Mouse (Mus musculus): ENCODE measurements around the gene Neurog1. TPM values are rescaled to one million over a fixed set of nuclear protein-coding genes. Genes with fewer than 3 reads are reported as not detected.

The Neurog1 gene
- polyA plus RNA-seq, 1 experiment from 2014 or later = not detected

GRCm38 (mm10) chr13:56249593-56250341, 2.2 kb downstream of the Neurog1 start:
- no peak for ATAC-seq (ENCODE audit: insufficient number of reproducible peaks, insufficient read depth, low FRiP score, low read depth)
- Histone ChIP-seq H3K27ac (replicated peaks in 1 of 2; ENCODE audit: control insufficient read depth in 1 of 2, insufficient read depth in 1 of 2, low read depth in 2 of 2, low read length in 2 of 2) (no peak overlapping the region), H3K4me3 (ENCODE audit: control insufficient read depth in 1 of 2, insufficient read depth in 1 of 2, low read depth in 1 of 2, low read length in 2 of 2) (no peak overlapping the region), H3K4me1 (ENCODE audit: control insufficient read depth in 2 of 2, insufficient read depth in 2 of 2, low read length in 2 of 2) (peaks cover 0 to 2% of the 10 kb centered on the region in 2 experiments; a peak in 2 of 4 replicates), H3K4me2 (ENCODE audit: low read length) (no peak overlapping the region), H3K36me3 (ENCODE audit: control insufficient read depth, insufficient read depth, low read length) (no peaks in the 10 kb centered on the region), H3K9ac (ENCODE audit: low read length) (no peak overlapping the region), H3K27me3 (ENCODE audit: control insufficient read depth, insufficient read depth, low read length) (peaks cover 87% of the 10 kb centered on the region), H3K9me3 (ENCODE audit: control insufficient read depth, low read length) (0 out of 2 replicates have a peak, but pooled peaks cover 3% of the 10 kb centered on the region)
- WGBS = 2% methylated on average over 13 of the region's 13 CpGs

DNA sequence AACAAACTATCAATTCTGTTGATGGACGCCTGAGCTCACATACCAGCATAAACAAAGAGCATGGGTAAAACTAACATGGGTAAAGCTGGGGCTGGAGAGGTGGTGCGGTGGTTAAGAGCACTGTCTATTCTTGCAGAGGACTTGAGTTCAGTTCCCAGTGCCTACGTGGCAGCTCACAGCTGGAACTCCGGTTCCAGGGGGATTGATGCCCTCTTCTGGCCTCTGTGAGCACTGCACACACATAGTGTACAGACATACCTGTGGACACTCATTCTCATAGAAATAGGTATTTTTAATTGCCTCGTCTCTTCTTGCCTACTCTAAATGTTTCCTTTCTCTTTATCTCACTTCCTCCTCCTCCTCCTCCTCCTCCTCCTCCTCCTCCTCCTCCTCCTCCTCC, 8.9 kb downstream of the Neurog1 start:
- H3K9me3 ChIP-seq (ENCODE audit: control insufficient read depth, low read length) = peaks cover 6% of the 10 kb centered on the region; the same call in 1 of the 2 replicates
- WGBS = 76% methylated on average over 5 of the region's 5 CpGs
- no peak overlapping the region for H3K9ac ChIP-seq (ENCODE audit: low read length)
- H3K4me3 ChIP-seq (ENCODE audit: control insufficient read depth in 1 of 2, insufficient read depth in 1 of 2, low read depth in 1 of 2, low read length in 2 of 2) = no peak overlapping the region
- H3K4me2 ChIP-seq (ENCODE audit: low read length) = no peak overlapping the region
- no peak overlapping the region for H3K27ac ChIP-seq (replicated peaks in 1 of 2; ENCODE audit: control insufficient read depth in 1 of 2, insufficient read depth in 1 of 2, low read depth in 2 of 2, low read length in 2 of 2)
- H3K27me3 ChIP-seq (ENCODE audit: control insufficient read depth, insufficient read depth, low read length) = peaks cover 28% of the 10 kb centered on the region
- no peaks in the 10 kb centered on the region for H3K36me3 ChIP-seq (ENCODE audit: control insufficient read depth, insufficient read depth, low read length)
- no peak for ATAC-seq (ENCODE audit: insufficient number of reproducible peaks, insufficient read depth, low FRiP score, low read depth)
- H3K4me1 ChIP-seq (ENCODE audit: control insufficient read depth in 2 of 2, insufficient read depth in 2 of 2, low read length in 2 of 2) = no peaks in the 10 kb centered on the region

DNA sequence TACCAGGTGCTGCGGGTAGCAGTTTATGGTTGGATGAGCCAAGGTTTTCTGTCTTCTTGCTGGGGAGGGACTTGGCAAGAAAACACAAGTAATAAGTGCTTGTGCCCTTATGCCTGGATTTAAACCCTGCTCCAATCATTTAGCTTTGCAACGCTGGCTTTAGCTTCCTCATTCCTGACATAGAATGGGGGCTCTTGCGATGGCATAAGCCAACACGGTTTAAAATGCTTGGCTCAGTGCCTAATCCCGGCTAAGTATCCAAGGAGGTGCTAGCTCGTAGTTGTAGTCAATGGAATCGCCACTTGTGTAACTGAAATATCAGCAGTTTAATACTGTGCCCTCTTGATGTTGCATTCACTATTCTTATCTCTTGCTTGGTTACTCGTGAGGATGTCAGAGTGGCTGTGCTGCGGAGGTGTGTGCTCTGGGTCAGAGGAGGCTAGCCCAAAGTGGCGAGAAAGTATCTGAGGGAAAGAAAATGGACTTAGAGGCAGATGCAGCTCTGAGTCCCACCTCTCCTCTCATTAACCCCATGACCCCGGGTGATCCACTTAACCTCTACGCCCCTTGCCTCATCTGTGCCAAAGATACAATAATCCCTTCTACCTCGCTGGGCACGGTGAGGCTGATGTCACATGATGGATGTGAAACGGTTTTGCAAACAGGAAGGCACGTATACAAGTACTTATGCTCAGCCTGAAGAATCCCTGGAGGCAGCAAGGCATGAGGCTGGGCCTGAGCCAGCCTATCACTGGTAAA, 11.8 kb downstream of the Neurog1 start:
- WGBS = 55% methylated on average over 16 of the region's 16 CpGs
- no peak overlapping the region for H3K27ac ChIP-seq (replicated peaks in 1 of 2; ENCODE audit: control insufficient read depth in 1 of 2, insufficient read depth in 1 of 2, low read depth in 2 of 2, low read length in 2 of 2)
- H3K4me3 ChIP-seq (ENCODE audit: control insufficient read depth in 1 of 2, insufficient read depth in 1 of 2, low read depth in 1 of 2, low read length in 2 of 2) = no peak overlapping the region
- H3K4me1 ChIP-seq (ENCODE audit: control insufficient read depth in 2 of 2, insufficient read depth in 2 of 2, low read length in 2 of 2) = no peaks in the 10 kb centered on the region
- no peak overlapping the region for H3K9ac ChIP-seq (ENCODE audit: low read length)
- peaks cover 6% of the 10 kb centered on the region; the same call in 1 of the 2 replicates for H3K9me3 ChIP-seq (ENCODE audit: control insufficient read depth, low read length)
- H3K4me2 ChIP-seq (ENCODE audit: low read length) = no peak overlapping the region
- ATAC-seq (ENCODE audit: insufficient number of reproducible peaks, insufficient read depth, low FRiP score, low read depth) = no peak
- H3K36me3 ChIP-seq (ENCODE audit: control insufficient read depth, insufficient read depth, low read length) = no peaks in the 10 kb centered on the region
- H3K27me3 ChIP-seq (ENCODE audit: control insufficient read depth, insufficient read depth, low read length) = peaks cover 24% of the 10 kb centered on the region

DNA sequence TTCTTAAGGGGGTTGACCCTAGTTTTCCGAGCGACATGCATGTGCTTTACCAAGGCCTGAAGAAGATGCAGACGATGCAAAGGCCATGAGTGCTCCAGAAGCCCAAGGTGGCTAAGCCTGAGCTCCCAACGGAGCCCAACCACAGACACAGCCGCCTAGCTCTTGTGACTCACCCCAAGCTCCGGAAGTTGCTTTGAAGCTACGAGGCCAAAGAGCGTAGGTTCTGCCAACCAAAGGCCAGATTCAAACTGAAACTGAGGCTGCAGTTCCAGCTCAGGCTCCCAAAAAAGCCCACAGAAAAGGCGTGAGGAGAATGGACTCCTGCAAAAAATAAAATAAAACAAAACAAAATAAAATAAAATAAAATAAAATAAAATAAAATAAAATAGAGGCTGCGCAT, 14.1 kb downstream of the Neurog1 start:
- H3K4me1 ChIP-seq (ENCODE audit: control insufficient read depth in 2 of 2, insufficient read depth in 2 of 2, low read length in 2 of 2) = no peaks in the 10 kb centered on the region
- peaks cover 33% of the 10 kb centered on the region for H3K27me3 ChIP-seq (ENCODE audit: control insufficient read depth, insufficient read depth, low read length)
- H3K27ac ChIP-seq (replicated peaks in 1 of 2; ENCODE audit: control insufficient read depth in 1 of 2, insufficient read depth in 1 of 2, low read depth in 2 of 2, low read length in 2 of 2) = no peak overlapping the region
- no peak overlapping the region for H3K9ac ChIP-seq (ENCODE audit: low read length)
- H3K4me2 ChIP-seq (ENCODE audit: low read length) = no peak overlapping the region
- no peak for ATAC-seq (ENCODE audit: insufficient number of reproducible peaks, insufficient read depth, low FRiP score, low read depth)
- 72% methylated on average over 10 of the region's 10 CpGs for WGBS
- H3K4me3 ChIP-seq (ENCODE audit: control insufficient read depth in 1 of 2, insufficient read depth in 1 of 2, low read depth in 1 of 2, low read length in 2 of 2) = no peak overlapping the region
- H3K9me3 ChIP-seq (ENCODE audit: control insufficient read depth, low read length) = no peaks in the 10 kb centered on the region
- H3K36me3 ChIP-seq (ENCODE audit: control insufficient read depth, insufficient read depth, low read length) = no peaks in the 10 kb centered on the region

- Histone ChIP-seq H3K4me2 (ENCODE audit: low read length) (no peak overlapping the region), H3K4me1 (ENCODE audit: control insufficient read depth in 2 of 2, insufficient read depth in 2 of 2, low read length in 2 of 2) (no peaks in the 10 kb centered on the region), H3K9me3 (ENCODE audit: control insufficient read depth, low read length) (no peaks in the 10 kb centered on the region), H3K36me3 (ENCODE audit: control insufficient read depth, insufficient read depth, low read length) (no peaks in the 10 kb centered on the region), H3K9ac (ENCODE audit: low read length) (no peak overlapping the region), H3K4me3 (ENCODE audit: control insufficient read depth in 1 of 2, insufficient read depth in 1 of 2, low read depth in 1 of 2, low read length in 2 of 2) (no peak overlapping the region), H3K27me3 (ENCODE audit: control insufficient read depth, insufficient read depth, low read length) (peaks cover 49% of the 10 kb centered on the region), H3K27ac (replicated peaks in 1 of 2; ENCODE audit: control insufficient read depth in 1 of 2, insufficient read depth in 1 of 2, low read depth in 2 of 2, low read length in 2 of 2) (no peak overlapping the region)
- WGBS = 28% methylated on average over 7 of the region's 7 CpGs
- no peak for ATAC-seq (ENCODE audit: insufficient number of reproducible peaks, insufficient read depth, low FRiP score, low read depth)
Measured at GRCm38 (mm10) chr13:56236194-56236593, 15.8 kb downstream of the Neurog1 start.

GRCm38 (mm10) chr13:56228790-56229189, 23.2 kb downstream of the Neurog1 start:
- H3K4me2 ChIP-seq (ENCODE audit: low read length) = no peak overlapping the region
- H3K36me3 ChIP-seq (ENCODE audit: control insufficient read depth, insufficient read depth, low read length) = no peaks in the 10 kb centered on the region
- no peaks in the 10 kb centered on the region for H3K4me1 ChIP-seq (ENCODE audit: control insufficient read depth in 2 of 2, insufficient read depth in 2 of 2, low read length in 2 of 2)
- H3K9me3 ChIP-seq (ENCODE audit: control insufficient read depth, low read length) = no peaks in the 10 kb centered on the region
- H3K27ac ChIP-seq (replicated peaks in 1 of 2; ENCODE audit: control insufficient read depth in 1 of 2, insufficient read depth in 1 of 2, low read depth in 2 of 2, low read length in 2 of 2) = no peak overlapping the region
- no peak overlapping the region for H3K9ac ChIP-seq (ENCODE audit: low read length)
- ATAC-seq (ENCODE audit: insufficient number of reproducible peaks, insufficient read depth, low FRiP score, low read depth) = no peak
- H3K4me3 ChIP-seq (ENCODE audit: control insufficient read depth in 1 of 2, insufficient read depth in 1 of 2, low read depth in 1 of 2, low read length in 2 of 2) = no peak overlapping the region
- peaks cover 85% of the 10 kb centered on the region for H3K27me3 ChIP-seq (ENCODE audit: control insufficient read depth, insufficient read depth, low read length)
- WGBS = 24% methylated on average over 7 of the region's 7 CpGs

- Histone ChIP-seq H3K27me3 (ENCODE audit: control insufficient read depth, insufficient read depth, low read length) (peaks cover 94% of the 10 kb centered on the region), H3K9me3 (ENCODE audit: control insufficient read depth, low read length) (no peaks in the 10 kb centered on the region)
Measured at GRCm38 (mm10) chr13:56226175-56226954, 25.6 kb downstream of the Neurog1 start.

More at GRCm38 (mm10) chr13:56226175-56226954, 25.6 kb downstream of the Neurog1 start:
- no peak for ATAC-seq (ENCODE audit: insufficient number of reproducible peaks, insufficient read depth, low FRiP score, low read depth)
- Histone ChIP-seq H3K36me3 (ENCODE audit: control insufficient read depth, insufficient read depth, low read length) (no peaks in the 10 kb centered on the region), H3K4me1 (ENCODE audit: control insufficient read depth in 2 of 2, insufficient read depth in 2 of 2, low read length in 2 of 2) (peaks cover 6 to 11% of the 10 kb centered on the region in 2 experiments; a peak in 3 of 4 replicates), H3K9ac (ENCODE audit: low read length) (no peak overlapping the region), H3K4me2 (ENCODE audit: low read length) (no peak overlapping the region), H3K4me3 (ENCODE audit: control insufficient read depth in 1 of 2, insufficient read depth in 1 of 2, low read depth in 1 of 2, low read length in 2 of 2) (no peak overlapping the region), H3K27ac (replicated peaks in 1 of 2; ENCODE audit: control insufficient read depth in 1 of 2, insufficient read depth in 1 of 2, low read depth in 2 of 2, low read length in 2 of 2) (no peak overlapping the region)
- WGBS = 37% methylated on average over 10 of the region's 10 CpGs

Data from heart, embryonic 14.5 days (tissue).